Mouse (Mus musculus): ENCODE data around the gene Tmem163. TPM values are rescaled to one million over a fixed set of nuclear protein-coding genes. Genes with fewer than 3 reads are reported as not detected.

The Tmem163 gene
- polyA plus RNA-seq, 1 experiment from 2014 or later = 54.1 TPM

DNA sequence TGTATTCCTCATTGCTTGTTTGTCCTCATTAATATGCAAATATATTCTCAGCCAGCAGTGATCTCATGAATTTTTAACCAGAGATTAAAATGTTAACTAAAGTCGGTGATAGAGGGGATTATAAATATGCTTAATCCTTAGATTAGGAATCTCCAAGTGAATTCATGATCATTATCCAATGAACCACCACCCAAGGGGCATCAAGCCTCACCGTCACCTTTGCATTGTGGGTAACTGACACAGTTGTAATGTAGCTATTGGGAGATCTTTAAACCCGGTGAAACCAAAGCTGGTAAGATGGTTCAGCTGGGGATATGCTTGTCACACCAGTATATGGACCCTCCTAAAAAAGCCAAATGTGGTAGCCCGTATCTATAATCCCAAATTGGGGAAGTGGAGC lies 131.3 kb downstream of the Tmem163 start:
- no peak overlapping the region for H3K4me2 ChIP-seq
- H3K4me3 ChIP-seq (replicated peaks) = no peak overlapping the region
- WGBS = 44% methylated on average over 4 of the region's 4 CpGs
- no peak for ATAC-seq (ENCODE audit: low FRiP score)
- no peaks in the 10 kb centered on the region for H3K36me3 ChIP-seq
- H3K4me1 ChIP-seq = no peaks in the 10 kb centered on the region
- peaks cover 26% of the 10 kb centered on the region for H3K27me3 ChIP-seq (replicated peaks)
- no peak overlapping the region for H3K9ac ChIP-seq (replicated peaks)
- no peak overlapping the region for H3K27ac ChIP-seq (replicated peaks)
- no peaks in the 10 kb centered on the region for H3K9me3 ChIP-seq (replicated peaks)

DNA sequence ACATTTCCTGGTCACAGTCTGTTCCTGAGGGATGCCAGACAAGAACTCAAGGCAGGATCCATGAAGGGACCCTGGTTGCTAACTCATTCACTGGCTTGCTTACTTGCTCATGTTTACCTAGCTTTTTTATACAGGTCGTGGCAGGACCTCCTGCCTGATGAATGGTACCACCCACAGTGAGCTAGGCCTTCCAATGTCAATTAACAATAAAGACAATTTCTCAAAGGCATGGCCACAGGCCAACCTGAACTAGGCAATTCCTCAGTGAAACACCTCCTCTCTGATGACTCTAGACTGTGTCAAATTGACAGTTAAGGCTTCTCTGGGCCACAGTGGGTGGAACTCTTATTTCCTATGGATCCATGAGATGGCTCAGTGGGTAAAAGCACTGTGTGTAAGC lies 136.6 kb downstream of the Tmem163 start:
- WGBS = 12% methylated on average over 1 of the region's 1 CpGs
- no peak for ATAC-seq (ENCODE audit: low FRiP score)
- Histone ChIP-seq H3K4me1 (peaks cover 10% of the 10 kb centered on the region), H3K4me3 (replicated peaks) (no peak overlapping the region), H3K9ac (replicated peaks) (no peak overlapping the region), H3K9me3 (replicated peaks) (no peaks in the 10 kb centered on the region), H3K27me3 (replicated peaks) (peaks cover 50% of the 10 kb centered on the region), H3K4me2 (no peak overlapping the region), H3K27ac (replicated peaks) (no peak overlapping the region), H3K36me3 (no peaks in the 10 kb centered on the region)

GRCm38 (mm10) chr1:127541931-127542330 lies 137.4 kb downstream of the Tmem163 start:
- Histone ChIP-seq H3K27me3 (replicated peaks) (peaks cover 50% of the 10 kb centered on the region), H3K4me2 (no peak overlapping the region), H3K27ac (replicated peaks) (no peak overlapping the region), H3K9me3 (replicated peaks) (no peaks in the 10 kb centered on the region), H3K4me1 (peaks cover 18% of the 10 kb centered on the region), H3K9ac (replicated peaks) (no peak overlapping the region), H3K4me3 (replicated peaks) (no peak overlapping the region), H3K36me3 (no peaks in the 10 kb centered on the region)
- no peak for ATAC-seq (ENCODE audit: low FRiP score)
- 86% methylated on average over 7 of the region's 7 CpGs for WGBS

DNA sequence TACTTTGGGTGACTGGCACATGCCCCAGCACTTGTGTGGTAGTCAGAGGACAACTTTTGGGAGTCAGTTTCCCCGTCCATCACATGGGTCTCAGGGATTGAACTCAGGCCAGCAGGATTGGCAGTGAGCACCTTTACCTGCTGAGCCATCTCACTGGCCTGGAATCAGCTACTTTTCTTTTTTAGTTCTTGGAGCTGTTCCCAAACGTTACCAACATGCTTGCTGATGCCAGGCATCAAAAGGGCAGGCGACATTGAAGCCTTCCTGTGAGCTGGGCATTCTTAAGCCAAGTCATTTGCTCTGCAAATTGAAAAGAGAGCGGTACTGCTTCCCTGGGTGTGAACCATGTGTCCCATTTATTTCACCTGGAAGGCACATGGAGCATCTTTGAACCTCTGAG lies 137.8 kb downstream of the Tmem163 start:
- Histone ChIP-seq H3K9ac (replicated peaks) (no peak overlapping the region), H3K4me3 (replicated peaks) (no peak overlapping the region), H3K27ac (replicated peaks) (no peak overlapping the region), H3K9me3 (replicated peaks) (no peaks in the 10 kb centered on the region), H3K4me2 (no peak overlapping the region), H3K4me1 (peaks cover 23% of the 10 kb centered on the region), H3K27me3 (replicated peaks) (peaks cover 50% of the 10 kb centered on the region), H3K36me3 (no peaks in the 10 kb centered on the region)
- no peak for ATAC-seq (ENCODE audit: low FRiP score)
- WGBS = 75% methylated on average over 4 of the region's 4 CpGs

DNA sequence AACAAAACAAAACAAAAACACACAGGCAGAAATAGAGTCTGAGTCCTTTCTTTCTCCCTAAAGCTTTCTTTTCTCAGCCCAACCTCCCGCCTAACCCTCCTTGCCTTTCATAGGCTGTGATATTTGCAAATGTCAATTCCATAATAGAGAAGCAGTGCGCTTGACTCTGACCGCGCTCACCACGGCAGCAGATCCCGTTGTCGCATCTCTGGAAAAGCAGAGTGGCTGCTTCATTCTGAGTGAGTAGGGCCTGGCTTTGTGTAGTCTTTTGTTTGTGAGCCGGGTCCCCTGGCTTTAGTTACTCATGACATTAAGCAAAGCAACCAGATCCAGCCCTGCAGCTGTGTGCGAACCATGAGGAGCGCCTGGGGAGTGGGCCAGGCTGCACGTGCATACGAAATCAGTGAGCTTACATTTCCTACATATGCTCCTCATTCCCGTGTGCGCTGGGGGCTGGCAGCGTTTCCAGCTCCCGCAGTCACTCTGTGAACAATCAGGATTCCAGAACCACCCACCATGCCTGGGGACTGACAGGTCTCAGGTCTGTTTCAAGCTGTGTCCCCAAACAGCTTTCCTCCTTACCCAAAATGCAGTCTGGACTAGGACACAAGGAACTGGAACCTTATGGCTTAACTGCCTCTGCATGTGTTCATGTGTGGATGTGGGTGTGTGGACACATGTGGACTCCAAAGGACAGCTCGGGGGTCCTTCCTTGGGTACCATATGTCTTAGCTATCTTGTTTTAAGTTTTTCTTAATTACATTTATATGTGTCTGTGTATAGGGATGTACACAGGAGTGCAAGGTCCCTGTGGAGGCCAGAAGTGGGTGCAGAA lies 141.9 kb downstream of the Tmem163 start:
- Histone ChIP-seq H3K9ac (replicated peaks) (peak overlapping the region; percentile 24), H3K4me2 (peak overlapping the region; percentile 40), H3K27ac (replicated peaks) (peak overlapping the region; percentile 63), H3K4me1 (peaks cover 42% of the 10 kb centered on the region), H3K4me3 (replicated peaks) (0 out of 2 replicates have a peak overlapping the region, but pooled peaks have one; percentile 9), H3K9me3 (replicated peaks) (no peaks in the 10 kb centered on the region), H3K27me3 (replicated peaks) (peaks cover 50% of the 10 kb centered on the region), H3K36me3 (no peaks in the 10 kb centered on the region)
- WGBS = 5% methylated on average over 17 of the region's 17 CpGs
- ATAC-seq (ENCODE audit: low FRiP score) = peak; percentile 71

DNA sequence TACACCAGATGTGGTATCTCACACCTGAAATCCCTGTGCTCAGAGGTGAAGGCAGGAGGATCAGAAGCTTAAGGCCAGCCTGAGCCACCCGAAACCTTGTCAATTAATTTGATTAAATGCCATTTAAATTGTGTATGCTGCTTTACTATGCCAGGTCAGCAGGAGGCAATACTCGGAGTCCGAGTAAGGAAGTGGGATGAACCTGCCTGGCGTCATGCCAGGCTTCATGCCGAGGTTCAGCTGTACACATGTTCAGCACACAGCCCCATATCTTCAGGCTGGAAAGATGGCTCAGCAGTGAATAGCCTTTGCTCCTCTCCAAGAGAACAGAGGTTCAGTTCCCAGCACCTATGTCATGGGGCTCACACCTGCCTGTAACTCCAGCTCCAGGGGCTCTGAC lies 142.9 kb downstream of the Tmem163 start:
- no peak for ATAC-seq (ENCODE audit: low FRiP score)
- no peak overlapping the region for H3K9ac ChIP-seq (replicated peaks)
- H3K36me3 ChIP-seq = no peaks in the 10 kb centered on the region
- 22% methylated on average over 5 of the region's 5 CpGs for WGBS
- H3K4me3 ChIP-seq (replicated peaks) = no peak overlapping the region
- peaks cover 48% of the 10 kb centered on the region for H3K4me1 ChIP-seq
- H3K27ac ChIP-seq (replicated peaks) = peak overlapping the region; percentile 63
- no peaks in the 10 kb centered on the region for H3K9me3 ChIP-seq (replicated peaks)
- H3K27me3 ChIP-seq (replicated peaks) = peaks cover 42% of the 10 kb centered on the region
- no peak overlapping the region; the same call in 1 of the 2 replicates for H3K4me2 ChIP-seq

DNA sequence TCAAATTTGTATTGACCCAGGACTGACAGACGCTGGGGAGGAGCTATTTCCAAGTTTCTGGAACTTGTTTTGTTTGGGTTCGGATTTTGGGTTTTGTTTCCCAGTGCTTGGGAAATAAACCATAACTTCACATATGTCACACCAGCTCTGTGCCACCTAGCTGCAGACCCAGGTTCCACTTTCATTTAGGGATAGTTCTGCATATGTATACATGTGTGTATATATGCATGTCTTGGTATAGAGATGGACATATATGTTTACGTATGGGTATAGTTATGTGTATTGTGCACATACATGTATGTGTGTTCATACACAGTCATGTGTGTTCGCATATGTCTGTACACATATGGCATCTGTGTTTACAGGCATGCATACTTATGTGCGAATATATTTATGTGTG lies 147.6 kb downstream of the Tmem163 start:
- Histone ChIP-seq H3K9me3 (replicated peaks) (no peaks in the 10 kb centered on the region), H3K4me1 (peaks cover 41% of the 10 kb centered on the region), H3K9ac (replicated peaks) (no peak overlapping the region), H3K27me3 (replicated peaks) (peaks cover 54% of the 10 kb centered on the region), H3K36me3 (no peaks in the 10 kb centered on the region), H3K27ac (replicated peaks) (no peak overlapping the region), H3K4me2 (no peak overlapping the region; the same call in 1 of the 2 replicates), H3K4me3 (replicated peaks) (no peak overlapping the region)
- ATAC-seq (ENCODE audit: low FRiP score) = no peak
- 59% methylated on average over 5 of the region's 5 CpGs for WGBS

GRCm38 (mm10) chr1:127530849-127531580 lies 148.3 kb downstream of the Tmem163 start:
- no peak overlapping the region for H3K4me3 ChIP-seq (replicated peaks)
- ATAC-seq (ENCODE audit: low FRiP score) = peak; percentile 85
- peaks cover 57% of the 10 kb centered on the region for H3K27me3 ChIP-seq (replicated peaks)

GRCm38 (mm10) chr1:127523364-127523763 lies 156.0 kb downstream of the Tmem163 start:
- 84% methylated on average over 8 of the region's 8 CpGs for WGBS
- Histone ChIP-seq H3K4me1 (no peaks in the 10 kb centered on the region), H3K4me3 (replicated peaks) (no peak overlapping the region), H3K4me2 (no peak overlapping the region), H3K9me3 (replicated peaks) (no peaks in the 10 kb centered on the region), H3K27me3 (replicated peaks) (peaks cover 47% of the 10 kb centered on the region), H3K9ac (replicated peaks) (no peak overlapping the region), H3K27ac (replicated peaks) (no peak overlapping the region), H3K36me3 (no peaks in the 10 kb centered on the region)
- no peak for ATAC-seq (ENCODE audit: low FRiP score)

More at GRCm38 (mm10) chr1:127530849-127531580, 148.3 kb downstream of the Tmem163 start:
- no peaks in the 10 kb centered on the region for H3K36me3 ChIP-seq
- WGBS = 14% methylated on average over 14 of the region's 14 CpGs
- peak overlapping the region; percentile 13 for H3K4me2 ChIP-seq
- H3K4me1 ChIP-seq = peaks cover 34% of the 10 kb centered on the region
- no peaks in the 10 kb centered on the region for H3K9me3 ChIP-seq (replicated peaks)
- H3K9ac ChIP-seq (replicated peaks) = no peak overlapping the region
- H3K27ac ChIP-seq (replicated peaks) = peak overlapping the region; percentile 42

DNA sequence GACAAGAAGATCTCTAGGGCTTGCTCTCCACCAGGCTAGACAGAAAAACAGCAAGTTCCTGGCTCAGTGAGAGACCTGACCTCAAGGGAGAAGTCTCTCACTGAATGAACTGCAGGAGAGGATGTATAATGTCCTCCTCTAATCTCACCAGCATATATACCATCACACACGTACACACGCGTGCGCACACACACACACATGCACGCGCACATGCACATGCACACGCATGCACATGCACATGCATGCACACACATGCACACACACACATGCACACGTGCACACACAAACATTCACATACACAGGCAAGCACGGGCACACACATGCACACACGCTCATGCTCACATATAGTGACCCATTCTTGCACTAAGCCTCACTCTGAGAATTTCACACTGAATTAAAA lies 164.5 kb downstream of the Tmem163 start:
- no peak overlapping the region for H3K27ac ChIP-seq (replicated peaks)
- no peaks in the 10 kb centered on the region for H3K4me1 ChIP-seq
- H3K4me3 ChIP-seq (replicated peaks) = no peak overlapping the region
- H3K27me3 ChIP-seq (replicated peaks) = peaks cover 15% of the 10 kb centered on the region; the same call in 1 of the 2 replicates
- no peaks in the 10 kb centered on the region for H3K9me3 ChIP-seq (replicated peaks)
- no peak for ATAC-seq (ENCODE audit: low FRiP score)
- 98% methylated on average over 10 of the region's 10 CpGs for WGBS
- H3K4me2 ChIP-seq = no peak overlapping the region
- no peak overlapping the region for H3K9ac ChIP-seq (replicated peaks)
- no peaks in the 10 kb centered on the region for H3K36me3 ChIP-seq

- no peaks in the 10 kb centered on the region for H3K9me3 ChIP-seq (replicated peaks)
Observed at GRCm38 (mm10) chr1:127514479-127514878, 164.9 kb downstream of the Tmem163 start.

GRCm38 (mm10) chr1:127513664-127514063 lies 165.7 kb downstream of the Tmem163 start:
- no peak overlapping the region for H3K4me3 ChIP-seq (replicated peaks)
- no peak overlapping the region for H3K27ac ChIP-seq (replicated peaks)
- H3K9me3 ChIP-seq (replicated peaks) = no peaks in the 10 kb centered on the region
- peaks cover 15% of the 10 kb centered on the region; the same call in 1 of the 2 replicates for H3K27me3 ChIP-seq (replicated peaks)
- H3K36me3 ChIP-seq = no peaks in the 10 kb centered on the region
- H3K4me1 ChIP-seq = peaks cover 3% of the 10 kb centered on the region; the same call in 1 of the 2 replicates
- no peak overlapping the region for H3K4me2 ChIP-seq
- 86% methylated on average over 3 of the region's 3 CpGs for WGBS
- no peak overlapping the region for H3K9ac ChIP-seq (replicated peaks)
- ATAC-seq (ENCODE audit: low FRiP score) = no peak

More at GRCm38 (mm10) chr1:127514479-127514878, 164.9 kb downstream of the Tmem163 start:
- Histone ChIP-seq H3K4me2 (no peak overlapping the region), H3K4me3 (replicated peaks) (no peak overlapping the region), H3K4me1 (no peaks in the 10 kb centered on the region), H3K27me3 (replicated peaks) (peaks cover 15% of the 10 kb centered on the region; the same call in 1 of the 2 replicates), H3K9ac (replicated peaks) (no peak overlapping the region), H3K27ac (replicated peaks) (no peak overlapping the region), H3K36me3 (no peaks in the 10 kb centered on the region)
- 75% methylated on average over 3 of the region's 3 CpGs for WGBS
- no peak for ATAC-seq (ENCODE audit: low FRiP score)
